Mouse (Mus musculus): ENCODE measurements at regions not wholly inside any gene's neighbourhood (a gene's known extent, or its start where the extent isn't known, plus 50 kb on each side); places are given as distances from the start of the nearest gene placed in this dataset.

DNA sequence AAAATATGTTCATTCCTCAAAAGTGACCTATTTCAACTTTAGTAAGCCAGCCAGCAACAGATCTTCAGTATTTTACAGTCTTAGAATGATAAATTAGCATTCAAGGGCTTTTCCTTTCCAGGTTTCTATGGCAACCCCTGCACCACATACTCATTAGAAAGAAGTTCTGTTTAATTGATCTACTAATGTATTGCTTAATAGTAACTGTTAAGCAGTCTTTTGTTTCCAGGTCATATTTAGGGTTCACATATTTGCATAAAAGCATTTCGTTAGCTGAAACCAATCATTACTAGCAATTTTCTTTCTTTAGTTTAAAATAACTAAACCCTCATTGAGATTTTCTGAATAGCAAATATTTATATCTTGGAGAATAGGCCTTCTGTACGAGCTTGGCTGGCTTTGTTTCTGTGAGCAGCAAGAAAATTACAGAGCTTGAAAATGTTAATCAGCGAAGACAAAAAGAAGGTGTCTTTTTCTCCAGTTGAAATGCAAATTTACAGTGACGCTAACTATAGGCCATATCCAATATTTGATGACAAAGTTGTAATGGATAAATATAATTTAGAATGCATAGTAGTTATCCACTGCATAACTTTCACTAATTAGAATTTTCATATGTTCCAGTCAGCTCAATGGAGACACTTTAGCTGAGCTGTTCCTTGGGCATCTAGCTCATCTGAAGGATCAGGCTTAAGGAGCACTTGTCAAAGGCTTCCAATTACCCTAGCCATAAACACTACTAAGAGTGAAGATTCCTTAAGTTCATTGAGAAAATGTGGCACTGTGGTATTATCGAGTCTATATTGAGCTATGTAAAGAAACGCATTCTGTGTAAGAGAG lies 473.5 kb upstream of the Itga1 start:
- Histone ChIP-seq H3K9ac (replicated peaks; ENCODE audit: low read depth, low read length) (no peak overlapping the region), H3K27ac (ENCODE audit: low read length) (no peak overlapping the region), H3K36me3 (ENCODE audit: control insufficient read depth, insufficient read depth, low read length) (no peaks in the 10 kb centered on the region), H3K4me3 (ENCODE audit: low read depth, low read length) (no peak overlapping the region), H3K9me3 (ENCODE audit: control insufficient read depth, low read depth, low read length) (no peaks in the 10 kb centered on the region), H3K4me1 (ENCODE audit: control insufficient read depth, insufficient read depth, low read length) (no peaks in the 10 kb centered on the region), H3K27me3 (ENCODE audit: control insufficient read depth, insufficient read depth, low read length) (no peaks in the 10 kb centered on the region), H3K4me2 (replicated peaks; ENCODE audit: low read depth, low read length) (no peak overlapping the region)
- 77% methylated on average over 6 of the region's 6 CpGs for WGBS
- ATAC-seq (ENCODE audit: insufficient number of reproducible peaks, insufficient read depth, low FRiP score, low read depth): no peak

DNA sequence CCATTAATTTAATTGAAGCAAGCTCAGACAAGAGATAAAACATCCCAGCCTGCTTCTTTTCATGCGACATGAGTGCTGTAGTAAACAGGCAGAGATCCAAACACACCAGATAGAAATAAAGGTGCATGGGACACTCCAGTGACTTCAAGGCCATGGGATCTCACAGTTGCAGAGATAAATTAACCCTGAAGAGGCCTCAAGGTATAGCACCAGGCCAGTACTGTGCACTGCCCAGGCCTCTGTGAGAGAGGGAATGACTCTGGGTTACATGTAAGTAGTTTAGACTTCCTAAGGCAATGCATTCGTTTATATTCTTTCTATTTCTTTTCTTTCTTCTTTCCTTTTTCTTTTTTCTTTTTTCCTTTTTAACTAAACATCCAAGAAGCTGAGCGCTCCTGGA lies 439.4 kb upstream of the Itga1 start:
- 73% methylated on average over 3 of the region's 3 CpGs for WGBS
- Histone ChIP-seq H3K9ac (replicated peaks; ENCODE audit: low read depth, low read length) (no peak overlapping the region), H3K27ac (ENCODE audit: low read length) (no peak overlapping the region), H3K36me3 (ENCODE audit: control insufficient read depth, insufficient read depth, low read length) (no peaks in the 10 kb centered on the region), H3K4me1 (ENCODE audit: control insufficient read depth, insufficient read depth, low read length) (no peaks in the 10 kb centered on the region), H3K4me3 (ENCODE audit: low read depth, low read length) (no peak overlapping the region), H3K27me3 (ENCODE audit: control insufficient read depth, insufficient read depth, low read length) (no peaks in the 10 kb centered on the region), H3K4me2 (replicated peaks; ENCODE audit: low read depth, low read length) (no peak overlapping the region), H3K9me3 (ENCODE audit: control insufficient read depth, low read depth, low read length) (no peaks in the 10 kb centered on the region)
- no peak for ATAC-seq (ENCODE audit: insufficient number of reproducible peaks, insufficient read depth, low FRiP score, low read depth)

DNA sequence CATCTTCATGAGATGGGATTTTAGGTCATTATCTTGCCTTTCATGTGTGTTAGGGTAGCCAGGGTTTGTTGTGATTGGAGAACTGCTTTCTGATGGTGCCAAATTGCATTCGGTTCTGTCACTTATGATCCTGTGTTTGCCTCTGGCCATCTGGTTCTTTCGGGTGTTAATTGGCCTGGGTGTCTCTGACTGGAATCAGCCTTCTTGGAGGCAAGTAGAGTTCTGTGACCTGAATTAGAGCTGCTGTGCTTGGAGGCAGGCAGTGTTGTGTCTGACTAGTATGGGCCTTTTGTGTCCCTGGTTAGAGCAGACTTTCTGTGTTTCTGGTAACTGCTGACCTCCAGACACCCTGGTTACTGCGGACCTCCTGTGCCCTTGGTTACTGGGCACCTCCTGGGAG lies 434.1 kb upstream of the Itga1 start:
- Histone ChIP-seq H3K27me3 (ENCODE audit: control insufficient read depth, insufficient read depth, low read length) (no peaks in the 10 kb centered on the region), H3K4me3 (ENCODE audit: low read depth, low read length) (no peak overlapping the region), H3K9ac (replicated peaks; ENCODE audit: low read depth, low read length) (no peak overlapping the region), H3K9me3 (ENCODE audit: control insufficient read depth, low read depth, low read length) (no peaks in the 10 kb centered on the region), H3K4me1 (ENCODE audit: control insufficient read depth, insufficient read depth, low read length) (no peaks in the 10 kb centered on the region), H3K27ac (ENCODE audit: low read length) (no peak overlapping the region), H3K36me3 (ENCODE audit: control insufficient read depth, insufficient read depth, low read length) (no peaks in the 10 kb centered on the region), H3K4me2 (replicated peaks; ENCODE audit: low read depth, low read length) (no peak overlapping the region)
- WGBS: 69% methylated on average over 3 of the region's 3 CpGs
- ATAC-seq (ENCODE audit: insufficient number of reproducible peaks, insufficient read depth, low FRiP score, low read depth): no peak

DNA sequence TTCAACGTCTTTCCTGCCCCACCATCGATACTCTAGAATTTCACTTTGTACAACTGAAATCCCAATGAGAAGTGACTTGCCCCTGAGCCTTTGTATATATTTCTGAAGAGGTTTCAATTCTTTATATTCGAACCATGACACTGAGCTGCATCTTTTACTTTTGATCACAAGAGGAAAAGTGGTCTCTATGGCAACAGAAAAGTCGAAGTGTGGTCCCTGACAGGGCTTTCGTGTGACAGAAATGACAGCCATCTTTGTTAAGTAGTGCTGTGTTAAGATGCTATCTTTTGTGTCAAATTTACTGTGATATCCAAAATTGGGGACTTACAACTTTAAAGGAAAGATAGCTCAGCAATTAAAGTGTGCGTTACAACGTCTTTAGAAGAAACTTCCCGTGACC lies 412.1 kb upstream of the Itga1 start:
- H3K27me3 ChIP-seq (ENCODE audit: control insufficient read depth, insufficient read depth, low read length): no peaks in the 10 kb centered on the region
- no peak overlapping the region for H3K4me2 ChIP-seq (replicated peaks; ENCODE audit: low read depth, low read length)
- H3K9ac ChIP-seq (replicated peaks; ENCODE audit: low read depth, low read length): no peak overlapping the region
- no peaks in the 10 kb centered on the region for H3K36me3 ChIP-seq (ENCODE audit: control insufficient read depth, insufficient read depth, low read length)
- H3K4me3 ChIP-seq (ENCODE audit: low read depth, low read length): no peak overlapping the region
- ATAC-seq (ENCODE audit: insufficient number of reproducible peaks, insufficient read depth, low FRiP score, low read depth): no peak
- no peak overlapping the region for H3K27ac ChIP-seq (ENCODE audit: low read length)
- H3K9me3 ChIP-seq (ENCODE audit: control insufficient read depth, low read depth, low read length): no peaks in the 10 kb centered on the region
- 65% methylated on average over 8 of the region's 8 CpGs for WGBS
- no peaks in the 10 kb centered on the region for H3K4me1 ChIP-seq (ENCODE audit: control insufficient read depth, insufficient read depth, low read length)

DNA sequence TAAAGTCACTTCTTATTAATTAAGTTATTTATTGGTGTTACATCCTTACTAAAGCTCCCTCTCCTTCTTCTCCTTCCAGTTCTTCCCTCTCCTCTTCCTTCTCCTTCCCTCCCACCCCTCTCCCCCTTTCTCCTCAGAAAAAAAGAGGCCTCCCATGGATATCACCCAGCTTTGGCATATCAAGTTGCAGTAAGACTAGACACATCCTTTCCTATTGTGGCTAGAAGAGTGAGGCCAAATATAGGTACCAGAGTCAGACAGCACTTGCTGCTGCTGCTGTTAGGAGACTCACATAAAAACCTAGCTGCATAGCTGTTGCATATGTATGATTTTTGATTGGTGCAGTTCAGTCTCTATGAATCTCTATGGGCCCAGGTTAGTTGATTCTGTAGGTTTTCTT lies 410.4 kb upstream of the Itga1 start:
- Histone ChIP-seq H3K4me1 (ENCODE audit: control insufficient read depth, insufficient read depth, low read length) (no peaks in the 10 kb centered on the region), H3K36me3 (ENCODE audit: control insufficient read depth, insufficient read depth, low read length) (no peaks in the 10 kb centered on the region), H3K27me3 (ENCODE audit: control insufficient read depth, insufficient read depth, low read length) (no peaks in the 10 kb centered on the region), H3K27ac (ENCODE audit: low read length) (no peak overlapping the region), H3K4me2 (replicated peaks; ENCODE audit: low read depth, low read length) (no peak overlapping the region), H3K9ac (replicated peaks; ENCODE audit: low read depth, low read length) (no peak overlapping the region), H3K9me3 (ENCODE audit: control insufficient read depth, low read depth, low read length) (no peaks in the 10 kb centered on the region), H3K4me3 (ENCODE audit: low read depth, low read length) (no peak overlapping the region)
- ATAC-seq (ENCODE audit: insufficient number of reproducible peaks, insufficient read depth, low FRiP score, low read depth): no peak

DNA sequence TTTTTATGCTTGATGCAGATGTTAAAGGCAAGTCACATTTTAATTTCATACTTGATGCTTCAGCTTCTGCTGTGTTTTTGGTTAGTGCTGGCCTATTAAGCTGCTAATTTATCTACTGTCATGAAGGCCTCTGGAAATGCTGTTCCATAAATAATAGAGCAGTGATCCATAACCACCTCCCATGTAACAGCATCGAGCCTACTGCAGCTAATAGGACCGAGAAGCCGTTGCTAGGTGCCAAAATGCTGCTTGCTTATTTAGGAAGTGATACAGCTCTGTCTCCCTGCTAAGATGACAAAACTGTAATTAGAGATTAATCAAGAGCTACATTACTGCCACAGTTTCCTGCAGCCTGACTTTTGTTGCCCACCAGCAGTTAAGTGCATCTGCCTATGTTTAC lies 406.9 kb upstream of the Itga1 start:
- H3K4me2 ChIP-seq (replicated peaks; ENCODE audit: low read depth, low read length): no peak overlapping the region
- 0 out of 2 replicates have a peak, but pooled peaks cover 3% of the 10 kb centered on the region for H3K9me3 ChIP-seq (ENCODE audit: control insufficient read depth, low read depth, low read length)
- H3K4me3 ChIP-seq (ENCODE audit: low read depth, low read length): no peak overlapping the region
- 64% methylated on average over 3 of the region's 3 CpGs for WGBS
- H3K9ac ChIP-seq (replicated peaks; ENCODE audit: low read depth, low read length): no peak overlapping the region
- no peaks in the 10 kb centered on the region for H3K36me3 ChIP-seq (ENCODE audit: control insufficient read depth, insufficient read depth, low read length)
- H3K4me1 ChIP-seq (ENCODE audit: control insufficient read depth, insufficient read depth, low read length): no peaks in the 10 kb centered on the region
- H3K27me3 ChIP-seq (ENCODE audit: control insufficient read depth, insufficient read depth, low read length): no peaks in the 10 kb centered on the region
- ATAC-seq (ENCODE audit: insufficient number of reproducible peaks, insufficient read depth, low FRiP score, low read depth): no peak
- no peak overlapping the region for H3K27ac ChIP-seq (ENCODE audit: low read length)

DNA sequence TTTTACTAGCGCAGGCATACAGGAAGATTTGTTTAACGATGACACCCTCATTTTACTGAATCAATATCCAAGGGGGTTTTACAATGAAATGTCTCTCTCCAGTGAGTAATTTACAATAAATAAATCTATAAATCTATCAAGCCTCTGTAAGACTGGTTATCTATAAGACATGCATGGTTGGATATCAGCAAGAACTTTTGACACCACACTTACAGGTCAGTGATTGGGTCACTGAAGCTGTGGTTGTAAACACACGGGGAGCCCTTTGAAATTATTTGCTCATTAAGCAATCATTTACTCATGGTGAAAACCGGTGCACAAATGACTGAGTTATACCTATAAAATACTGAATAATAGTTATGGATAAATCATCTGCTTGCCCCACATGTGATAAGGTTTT lies 392.6 kb upstream of the Itga1 start:
- Histone ChIP-seq H3K9me3 (ENCODE audit: control insufficient read depth, low read depth, low read length) (no peaks in the 10 kb centered on the region), H3K4me2 (replicated peaks; ENCODE audit: low read depth, low read length) (no peak overlapping the region), H3K4me3 (ENCODE audit: low read depth, low read length) (no peak overlapping the region), H3K27ac (ENCODE audit: low read length) (no peak overlapping the region), H3K36me3 (ENCODE audit: control insufficient read depth, insufficient read depth, low read length) (no peaks in the 10 kb centered on the region), H3K27me3 (ENCODE audit: control insufficient read depth, insufficient read depth, low read length) (no peaks in the 10 kb centered on the region), H3K4me1 (ENCODE audit: control insufficient read depth, insufficient read depth, low read length) (no peaks in the 10 kb centered on the region), H3K9ac (replicated peaks; ENCODE audit: low read depth, low read length) (no peak overlapping the region)
- no peak for ATAC-seq (ENCODE audit: insufficient number of reproducible peaks, insufficient read depth, low FRiP score, low read depth)
- WGBS: 66% methylated on average over 4 of the region's 4 CpGs

DNA sequence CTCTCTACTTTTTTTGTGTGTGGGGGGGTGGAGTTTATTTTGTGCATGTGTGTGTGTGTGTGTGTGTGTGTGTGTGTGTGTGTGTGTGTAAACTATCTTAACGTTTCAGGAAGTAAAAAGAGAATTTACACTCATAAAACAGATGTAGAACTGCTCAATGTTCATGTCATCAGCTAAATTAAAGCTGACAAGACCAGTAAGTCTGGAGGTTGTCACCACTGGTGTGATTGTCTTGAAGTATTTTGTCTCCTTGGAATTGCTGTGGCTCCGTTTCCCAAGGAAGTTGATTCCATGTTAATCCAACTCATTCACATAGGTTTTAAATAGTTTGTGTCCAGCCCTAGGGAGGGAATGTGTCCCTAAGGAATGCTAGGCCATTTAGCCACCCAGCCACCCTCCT lies 374.1 kb upstream of the Itga1 start:
- no peaks in the 10 kb centered on the region for H3K36me3 ChIP-seq (ENCODE audit: control insufficient read depth, insufficient read depth, low read length)
- no peak overlapping the region for H3K4me2 ChIP-seq (replicated peaks; ENCODE audit: low read depth, low read length)
- H3K4me1 ChIP-seq (ENCODE audit: control insufficient read depth, insufficient read depth, low read length): no peaks in the 10 kb centered on the region
- H3K27me3 ChIP-seq (ENCODE audit: control insufficient read depth, insufficient read depth, low read length): no peaks in the 10 kb centered on the region
- H3K4me3 ChIP-seq (ENCODE audit: low read depth, low read length): no peak overlapping the region
- no peak for ATAC-seq (ENCODE audit: insufficient number of reproducible peaks, insufficient read depth, low FRiP score, low read depth)
- no peak overlapping the region for H3K27ac ChIP-seq (ENCODE audit: low read length)
- H3K9ac ChIP-seq (replicated peaks; ENCODE audit: low read depth, low read length): no peak overlapping the region
- 59% methylated on average over 2 of the region's 2 CpGs for whole genome bisulfite sequencing
- H3K9me3 ChIP-seq (ENCODE audit: control insufficient read depth, low read depth, low read length): no peaks in the 10 kb centered on the region

DNA sequence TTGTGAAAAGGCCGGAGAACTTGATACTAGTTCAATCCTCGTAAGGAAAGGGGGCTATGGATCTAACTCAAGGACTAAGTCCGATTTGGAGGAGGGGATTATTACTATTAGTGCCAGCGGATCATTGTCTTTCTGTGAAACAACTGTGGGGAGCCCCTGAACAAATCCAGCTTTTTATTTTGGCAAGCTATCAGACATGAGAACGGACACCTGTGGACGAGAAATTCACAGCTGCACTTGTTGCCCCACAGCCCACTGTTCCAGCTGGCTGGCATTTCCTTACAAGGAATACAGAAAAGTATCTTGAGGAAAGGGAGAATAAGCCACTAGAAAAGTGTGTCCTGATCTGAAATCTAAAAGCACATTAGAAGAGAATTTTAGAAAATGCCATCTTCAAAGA lies 363.9 kb upstream of the Itga1 start:
- WGBS: 78% methylated on average over 6 of the region's 6 CpGs
- H3K4me1 ChIP-seq (ENCODE audit: control insufficient read depth, insufficient read depth, low read length): no peaks in the 10 kb centered on the region
- no peak overlapping the region for H3K27ac ChIP-seq (ENCODE audit: low read length)
- no peaks in the 10 kb centered on the region for H3K9me3 ChIP-seq (ENCODE audit: control insufficient read depth, low read depth, low read length)
- H3K4me2 ChIP-seq (replicated peaks; ENCODE audit: low read depth, low read length): no peak overlapping the region
- no peak overlapping the region for H3K4me3 ChIP-seq (ENCODE audit: low read depth, low read length)
- no peaks in the 10 kb centered on the region for H3K36me3 ChIP-seq (ENCODE audit: control insufficient read depth, insufficient read depth, low read length)
- no peaks in the 10 kb centered on the region for H3K27me3 ChIP-seq (ENCODE audit: control insufficient read depth, insufficient read depth, low read length)
- ATAC-seq (ENCODE audit: insufficient number of reproducible peaks, insufficient read depth, low FRiP score, low read depth): no peak
- H3K9ac ChIP-seq (replicated peaks; ENCODE audit: low read depth, low read length): no peak overlapping the region
